Mouse (Mus musculus) kidney, embryonic 15.5 days (tissue): ENCODE measurements at regions not wholly inside any gene's neighbourhood (a gene's known extent, or its start where the extent isn't known, plus 50 kb on each side); places are given as distances from the start of the nearest gene placed in this dataset.
A peak's percentile ranks its signal among the peaks of the same experiment; 100 is the strongest.

ENCODE experiments used
- ATAC-seq: fragments of 200-750 bp; cut with Nextera tagmentation; replicated peaks from 2 replicates; pipeline ENCODE4 v1.8.0; 2017; ENCODE audit warnings: moderate TSS enrichment; ENCODE audit not compliant: low FRiP score
- H3K27ac ChIP-seq: fragments of 300-500 bp; sonication (generic); 2 replicates; pipeline ENCODE4 v1.5.1; 2015; ENCODE audit warnings: mild to moderate bottlenecking, inconsistent platforms
- H3K27me3 ChIP-seq: fragments of 300-500 bp; sonication (generic); 2 replicates; pipeline ENCODE4 v1.6.1; 2015; ENCODE audit warnings: inconsistent platforms
- H3K36me3 ChIP-seq: fragments of 300-500 bp; sonication (generic); 2 replicates; pipeline ENCODE4 v1.6.1; 2015; ENCODE audit warnings: inconsistent platforms
- H3K4me1 ChIP-seq: fragments of 300-500 bp; sonication (generic); 2 replicates; pipeline ENCODE4 v1.6.1; 2015; ENCODE audit warnings: inconsistent platforms
- H3K4me2 ChIP-seq: fragments of 300-500 bp; sonication (generic); 2 replicates; pipeline ENCODE4 v1.6.1; 2015; ENCODE audit warnings: moderate library complexity, mild to moderate bottlenecking, inconsistent platforms
- H3K4me3 ChIP-seq: fragments of 300-500 bp; sonication (generic); replicated peaks from 2 replicates; pipeline ENCODE4 v1.5.1; 2015; ENCODE audit warnings: mild to moderate bottlenecking, inconsistent platforms
- H3K9ac ChIP-seq: fragments of 300-500 bp; sonication (generic); 2 replicates; pipeline ENCODE4 v1.6.1; 2015; ENCODE audit warnings: mild to moderate bottlenecking, inconsistent platforms
- H3K9me3 ChIP-seq: fragments of 300-500 bp; sonication (generic); replicated peaks from 2 replicates; pipeline ENCODE4 v1.6.1; 2016; ENCODE audit warnings: inconsistent platforms
- WGBS: fragments of 180-500 bp; shearing (Covaris S2); methylation state at CpG from one replicate; pipeline ENCODE4 v1.1.7; 2015; ENCODE audit warnings: mixed read lengths; 5-methylcytosine and 5-hydroxymethylcytosine counted together

GRCm38 (mm10) chrX:19237048-19237737 lies 243.9 kb downstream of the Tex13c3 start:
- Histone ChIP-seq H3K9me3 (no peaks in the 10 kb centered on the region), H3K27ac (no peak overlapping the region), H3K9ac (peak overlapping the region; percentile 38), H3K4me2 (peak overlapping the region; percentile 83), H3K36me3 (no peaks in the 10 kb centered on the region), H3K27me3 (no peaks in the 10 kb centered on the region), H3K4me1 (no peaks in the 10 kb centered on the region), H3K4me3 (peak overlapping the region; percentile 54)
- ATAC-seq: peak; percentile 82
- 29% methylated on average over 31 of the region's 31 CpGs for WGBS

GRCm38 (mm10) chrX:19235449-19235848 lies 245.7 kb downstream of the Tex13c3 start:
- no peaks in the 10 kb centered on the region for H3K4me1 ChIP-seq
- no peak overlapping the region for H3K27ac ChIP-seq
- H3K4me3 ChIP-seq: no peak overlapping the region
- H3K4me2 ChIP-seq: no peak overlapping the region
- H3K9me3 ChIP-seq: no peaks in the 10 kb centered on the region
- WGBS: 68% methylated on average over 3 of the region's 3 CpGs
- H3K9ac ChIP-seq: no peak overlapping the region
- H3K36me3 ChIP-seq: no peaks in the 10 kb centered on the region
- no peak for ATAC-seq
- no peaks in the 10 kb centered on the region for H3K27me3 ChIP-seq

GRCm38 (mm10) chrX:19231823-19232222 lies 249.3 kb downstream of the Tex13c3 start:
- H3K9me3 ChIP-seq: no peaks in the 10 kb centered on the region
- H3K4me1 ChIP-seq: no peaks in the 10 kb centered on the region
- no peaks in the 10 kb centered on the region for H3K27me3 ChIP-seq
- H3K27ac ChIP-seq: no peak overlapping the region
- ATAC-seq: no peak
- H3K4me2 ChIP-seq: no peak overlapping the region
- WGBS: 80% methylated on average over 3 of the region's 3 CpGs
- no peaks in the 10 kb centered on the region for H3K36me3 ChIP-seq
- H3K4me3 ChIP-seq: no peak overlapping the region
- no peak overlapping the region for H3K9ac ChIP-seq

GRCm38 (mm10) chrX:19223336-19223735 lies 257.8 kb downstream of the Tex13c3 start:
- Histone ChIP-seq H3K9ac (no peak overlapping the region), H3K9me3 (no peaks in the 10 kb centered on the region), H3K27ac (no peak overlapping the region), H3K27me3 (no peaks in the 10 kb centered on the region), H3K36me3 (no peaks in the 10 kb centered on the region), H3K4me1 (no peaks in the 10 kb centered on the region), H3K4me3 (no peak overlapping the region), H3K4me2 (no peak overlapping the region)
- ATAC-seq: no peak

DNA sequence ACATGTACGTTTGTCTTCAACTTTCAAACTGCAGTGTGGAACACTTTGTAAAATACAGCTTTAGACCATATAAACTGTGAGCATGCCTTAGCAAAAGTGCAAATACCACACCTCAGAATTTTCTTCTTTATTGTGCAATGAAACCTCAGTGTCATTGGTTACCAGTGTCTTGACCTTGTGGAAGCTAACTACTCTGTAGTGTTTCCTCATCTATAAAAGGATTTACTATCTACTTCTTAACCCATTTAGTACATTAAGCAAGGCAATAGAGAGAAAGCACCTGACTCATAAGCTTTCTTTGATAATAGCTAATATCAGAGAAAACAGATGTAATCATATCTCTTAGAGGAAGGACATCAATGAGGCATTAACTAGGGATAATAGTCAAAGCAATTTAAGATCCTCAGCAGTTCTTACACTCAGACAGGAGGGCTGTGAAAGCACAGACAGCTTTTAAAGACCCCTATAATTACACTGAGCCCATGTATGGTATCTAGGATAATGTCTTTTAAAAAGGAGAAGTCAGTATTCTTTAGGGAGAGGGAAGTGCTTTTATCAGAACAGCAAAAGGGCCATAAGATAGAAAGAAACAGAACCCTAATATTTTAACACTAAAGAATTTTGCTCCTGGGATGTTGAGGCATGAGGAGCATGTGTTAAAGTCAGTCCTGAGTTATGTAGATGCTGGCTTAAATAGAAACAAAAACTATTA lies 260.2 kb downstream of the Tex13c3 start:
- H3K36me3 ChIP-seq: no peaks in the 10 kb centered on the region
- H3K4me2 ChIP-seq: no peak overlapping the region
- 89% methylated on average over 1 of the region's 1 CpGs for WGBS
- no peaks in the 10 kb centered on the region for H3K9me3 ChIP-seq
- H3K9ac ChIP-seq: no peak overlapping the region
- no peaks in the 10 kb centered on the region for H3K27me3 ChIP-seq
- no peaks in the 10 kb centered on the region for H3K4me1 ChIP-seq
- H3K4me3 ChIP-seq: no peak overlapping the region
- H3K27ac ChIP-seq: no peak overlapping the region
- no peak for ATAC-seq

DNA sequence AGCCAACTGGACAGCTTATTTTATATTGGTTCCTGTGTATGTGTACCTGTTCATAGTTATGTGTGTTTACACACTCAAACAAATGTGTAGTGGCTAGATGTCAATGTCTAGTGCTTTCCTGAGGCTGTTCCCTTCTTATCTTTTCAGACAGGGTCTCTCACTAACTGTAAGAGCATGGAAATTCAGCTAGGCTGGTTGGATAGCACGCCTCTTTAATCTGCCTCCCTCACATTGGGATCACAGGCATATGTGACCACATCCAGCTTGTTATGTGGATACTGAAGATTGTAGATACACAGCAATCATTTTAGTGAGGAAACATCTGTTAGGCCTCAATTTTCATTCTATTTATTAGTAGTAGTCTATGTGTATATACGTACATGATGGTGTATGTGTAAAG lies 261.4 kb downstream of the Tex13c3 start:
- Histone ChIP-seq H3K9me3 (no peaks in the 10 kb centered on the region), H3K27me3 (no peaks in the 10 kb centered on the region), H3K9ac (no peak overlapping the region), H3K27ac (no peak overlapping the region), H3K4me1 (no peaks in the 10 kb centered on the region), H3K36me3 (no peaks in the 10 kb centered on the region), H3K4me2 (no peak overlapping the region), H3K4me3 (no peak overlapping the region)
- ATAC-seq: no peak
- WGBS: 78% methylated on average over 2 of the region's 2 CpGs

DNA sequence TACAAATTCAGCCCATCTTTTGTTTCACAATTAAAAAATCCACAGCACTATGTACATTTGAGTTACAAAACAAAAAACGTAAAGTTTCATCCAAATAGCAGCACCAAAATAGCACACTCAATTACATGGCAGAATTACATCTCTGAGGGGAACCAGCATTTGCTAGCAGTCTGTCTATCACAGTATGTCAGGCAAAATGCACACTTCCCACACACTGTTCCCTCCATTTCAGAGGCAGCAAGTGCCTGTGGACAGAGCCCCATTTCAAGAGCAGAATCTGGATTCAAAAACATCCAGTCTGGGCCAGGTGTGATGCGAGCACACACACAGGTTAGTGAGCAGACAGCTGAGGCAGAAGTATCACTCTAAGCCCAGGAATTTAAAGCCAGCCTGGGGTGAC lies 261.8 kb downstream of the Tex13c3 start:
- no peak overlapping the region for H3K4me3 ChIP-seq
- H3K27ac ChIP-seq: no peak overlapping the region
- no peak overlapping the region for H3K4me2 ChIP-seq
- H3K9me3 ChIP-seq: no peaks in the 10 kb centered on the region
- H3K36me3 ChIP-seq: no peaks in the 10 kb centered on the region
- H3K4me1 ChIP-seq: no peaks in the 10 kb centered on the region
- ATAC-seq: no peak
- WGBS: 81% methylated on average over 2 of the region's 2 CpGs
- no peaks in the 10 kb centered on the region for H3K27me3 ChIP-seq
- no peak overlapping the region for H3K9ac ChIP-seq

GRCm38 (mm10) chrX:19206420-19206819 lies 274.7 kb downstream of the Tex13c3 start:
- no peak overlapping the region for H3K4me2 ChIP-seq
- H3K27me3 ChIP-seq: no peaks in the 10 kb centered on the region
- no peaks in the 10 kb centered on the region for H3K36me3 ChIP-seq
- 45% methylated on average over 1 of the region's 1 CpGs for WGBS
- no peaks in the 10 kb centered on the region for H3K4me1 ChIP-seq
- no peak overlapping the region for H3K4me3 ChIP-seq
- H3K27ac ChIP-seq: no peak overlapping the region
- H3K9ac ChIP-seq: no peak overlapping the region
- no peaks in the 10 kb centered on the region for H3K9me3 ChIP-seq
- ATAC-seq: no peak

GRCm38 (mm10) chrX:19202542-19202941 lies 278.6 kb downstream of the Tex13c3 start:
- Histone ChIP-seq H3K4me2 (no peak overlapping the region), H3K4me1 (no peaks in the 10 kb centered on the region), H3K27ac (no peak overlapping the region), H3K9ac (no peak overlapping the region), H3K27me3 (no peaks in the 10 kb centered on the region), H3K36me3 (no peaks in the 10 kb centered on the region), H3K4me3 (no peak overlapping the region), H3K9me3 (no peaks in the 10 kb centered on the region)
- no peak for ATAC-seq
- 76% methylated on average over 1 of the region's 1 CpGs for WGBS

DNA sequence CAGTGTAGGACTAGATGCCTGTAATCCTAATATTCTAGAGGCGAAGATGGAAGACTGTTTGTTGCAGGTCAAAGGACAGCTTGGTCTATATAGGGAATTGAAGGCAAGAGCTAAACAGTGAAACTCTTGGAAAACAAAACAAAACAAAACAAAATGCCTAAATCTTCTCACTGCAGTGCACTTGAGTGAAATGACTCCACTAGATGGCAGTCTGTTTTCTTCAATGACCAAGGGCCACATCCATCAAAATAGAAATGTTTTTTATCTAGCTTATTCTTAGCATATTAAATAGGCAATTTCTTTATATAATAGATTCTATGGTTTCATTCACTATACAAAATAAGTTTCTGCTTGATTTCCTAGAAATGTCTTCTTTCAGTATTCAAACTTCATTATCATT lies 279.7 kb downstream of the Tex13c3 start:
- no peak overlapping the region for H3K4me3 ChIP-seq
- H3K36me3 ChIP-seq: no peaks in the 10 kb centered on the region
- H3K4me2 ChIP-seq: no peak overlapping the region
- no peak overlapping the region for H3K9ac ChIP-seq
- 93% methylated on average over 1 of the region's 1 CpGs for WGBS
- ATAC-seq: no peak
- H3K27me3 ChIP-seq: no peaks in the 10 kb centered on the region
- H3K27ac ChIP-seq: no peak overlapping the region
- no peaks in the 10 kb centered on the region for H3K9me3 ChIP-seq
- H3K4me1 ChIP-seq: no peaks in the 10 kb centered on the region

DNA sequence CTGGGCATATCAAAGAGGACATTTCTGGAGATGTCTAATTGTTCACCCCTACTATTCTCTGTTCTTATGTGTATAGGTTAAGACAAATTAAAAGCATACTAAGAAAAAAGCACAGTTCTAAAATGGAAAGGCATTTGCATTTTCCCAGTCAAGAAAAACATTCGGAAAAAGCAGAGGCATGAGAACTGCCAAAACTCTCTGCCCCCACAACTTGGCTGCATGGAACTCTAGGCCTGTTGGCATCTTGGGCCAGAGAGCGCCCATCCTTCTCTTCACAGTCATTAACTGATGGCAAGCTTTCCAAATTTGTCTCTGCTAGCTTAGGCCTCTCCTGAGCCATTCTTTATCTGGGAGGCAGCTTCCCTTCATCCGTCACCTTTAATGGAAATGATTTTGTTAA lies 281.6 kb downstream of the Tex13c3 start:
- Histone ChIP-seq H3K9ac (no peak overlapping the region), H3K4me2 (no peak overlapping the region), H3K4me1 (no peaks in the 10 kb centered on the region), H3K27me3 (no peaks in the 10 kb centered on the region), H3K27ac (no peak overlapping the region), H3K36me3 (no peaks in the 10 kb centered on the region), H3K4me3 (no peak overlapping the region), H3K9me3 (no peaks in the 10 kb centered on the region)
- no peak for ATAC-seq
- WGBS: 89% methylated on average over 3 of the region's 3 CpGs

- Histone ChIP-seq H3K4me3 (no peak overlapping the region), H3K36me3 (no peaks in the 10 kb centered on the region), H3K4me2 (no peak overlapping the region), H3K27me3 (no peaks in the 10 kb centered on the region), H3K27ac (no peak overlapping the region), H3K9ac (no peak overlapping the region), H3K9me3 (no peaks in the 10 kb centered on the region), H3K4me1 (no peaks in the 10 kb centered on the region)
- ATAC-seq: no peak
- 76% methylated on average over 2 of the region's 2 CpGs for WGBS
Measured at GRCm38 (mm10) chrX:19168983-19169382, 312.1 kb downstream of the Tex13c3 start.

DNA sequence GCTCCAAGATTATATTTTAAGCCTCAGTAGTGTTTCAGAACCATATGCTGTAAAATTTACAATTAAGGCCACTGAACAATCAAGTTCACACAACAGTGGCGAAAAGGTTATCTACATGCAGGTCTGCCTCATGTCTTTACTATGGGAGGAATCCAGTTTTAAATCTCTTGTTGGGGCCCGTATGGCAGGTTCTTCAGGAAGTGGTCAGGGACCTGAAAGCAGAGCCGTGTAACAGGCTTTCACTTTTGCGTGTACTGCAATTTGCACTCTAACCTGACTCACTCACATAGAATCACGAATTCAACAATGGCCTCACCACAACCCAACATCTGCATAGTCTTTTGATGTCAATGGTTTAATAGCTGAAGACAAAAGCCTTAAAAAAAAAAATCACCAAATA lies 312.6 kb downstream of the Tex13c3 start:
- no peak overlapping the region for H3K27ac ChIP-seq
- H3K9me3 ChIP-seq: no peaks in the 10 kb centered on the region
- no peak overlapping the region for H3K9ac ChIP-seq
- no peak for ATAC-seq
- WGBS: 63% methylated on average over 5 of the region's 5 CpGs
- H3K4me2 ChIP-seq: no peak overlapping the region
- no peaks in the 10 kb centered on the region for H3K4me1 ChIP-seq
- H3K27me3 ChIP-seq: no peaks in the 10 kb centered on the region
- no peak overlapping the region for H3K4me3 ChIP-seq
- H3K36me3 ChIP-seq: no peaks in the 10 kb centered on the region
